Mouse (Mus musculus): ENCODE results near the gene Ccl7. TPM values are rescaled to one million over a fixed set of nuclear protein-coding genes. Genes with fewer than 3 reads are reported as not detected.
A peak's percentile ranks its signal among the peaks of the same experiment; 100 is the strongest.

Ccl7 gene
- total RNA-seq (2015; ENCODE audit: low replicate concordance) (not detected in 2 replicates), total RNA-seq (2017; ENCODE audit: low replicate concordance) (not detected in 2 replicates)

DNA sequence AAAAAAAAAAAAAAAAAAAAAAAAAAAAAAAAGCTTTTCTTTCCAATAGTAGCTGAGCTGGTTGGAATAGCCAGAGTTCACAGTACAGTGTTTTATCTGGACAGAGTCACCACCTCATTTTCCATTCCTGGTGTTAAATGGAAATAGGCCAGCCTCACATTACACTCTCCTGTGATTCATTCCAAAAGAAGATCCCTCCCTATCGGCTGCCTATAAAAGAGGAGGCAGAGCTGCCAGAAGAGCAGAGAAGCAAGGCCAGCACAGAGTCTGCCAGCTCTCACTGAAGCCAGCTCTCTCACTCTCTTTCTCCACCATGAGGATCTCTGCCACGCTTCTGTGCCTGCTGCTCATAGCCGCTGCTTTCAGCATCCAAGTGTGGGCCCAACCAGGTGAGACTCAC is at the start of gene Ccl7:
Ccl7 (plus strand) TSS at position 242 of the 400 bp plus-strand sequence.
- no peak for ATAC-seq (replicated peaks; ENCODE audit: low FRiP score, poor library complexity, severe bottlenecking)

DNA sequence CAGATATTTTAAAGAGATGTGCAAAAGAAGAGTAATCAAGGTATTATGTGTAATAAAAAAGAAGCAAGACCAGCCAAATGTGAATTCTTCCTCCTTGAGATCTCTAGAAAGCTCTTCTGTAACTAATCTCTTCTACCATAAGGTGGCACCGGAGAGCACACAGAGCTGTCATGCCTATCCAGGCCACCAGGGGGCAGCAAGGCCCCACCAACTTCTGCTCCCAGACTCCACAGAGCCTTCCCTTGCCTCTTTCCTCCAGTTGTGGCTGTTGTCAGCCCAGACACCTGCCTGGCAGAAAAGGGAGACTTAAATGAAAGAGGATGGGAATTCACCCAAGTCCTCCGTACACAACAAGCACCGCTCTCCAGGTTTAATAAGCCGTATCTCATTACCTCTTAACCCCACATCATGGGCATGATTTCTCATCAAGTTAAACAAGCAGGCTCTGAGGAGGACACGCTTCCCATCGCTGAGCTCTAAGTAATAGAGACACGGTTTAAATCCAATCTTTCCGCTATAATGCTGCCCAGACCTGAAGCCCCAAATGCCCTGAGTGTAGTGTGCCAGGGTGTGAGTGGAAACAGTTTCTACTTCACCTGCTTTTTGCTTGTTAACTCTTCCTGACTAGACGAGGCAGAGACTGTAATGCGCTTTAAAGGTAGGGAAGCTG is 49.2 kb upstream of the Ccl7 start:
- peak; percentile 88 for ATAC-seq (replicated peaks; ENCODE audit: low FRiP score, poor library complexity, severe bottlenecking)

DNA sequence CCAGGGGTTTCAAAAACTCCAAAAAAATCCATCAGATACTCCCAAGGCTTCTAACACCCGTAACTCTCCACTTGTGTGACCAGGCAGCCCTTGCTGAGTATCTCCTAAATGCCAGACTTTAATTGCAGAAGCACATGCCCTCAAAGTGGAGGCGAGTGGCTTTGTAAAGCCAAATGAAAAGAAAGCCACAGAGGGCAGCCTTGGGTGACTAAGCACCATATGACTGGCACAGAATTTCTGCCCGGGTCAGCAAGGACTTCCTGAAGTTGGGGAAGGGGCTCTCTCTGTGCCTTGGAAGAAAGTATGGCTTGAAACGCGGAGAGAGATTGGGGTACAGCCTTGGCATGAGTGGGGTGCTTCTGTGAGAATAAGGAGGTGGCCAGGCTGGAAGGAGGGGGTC is 48.4 kb upstream of the Ccl7 start:
- no peak for ATAC-seq (replicated peaks; ENCODE audit: low FRiP score, poor library complexity, severe bottlenecking)

DNA sequence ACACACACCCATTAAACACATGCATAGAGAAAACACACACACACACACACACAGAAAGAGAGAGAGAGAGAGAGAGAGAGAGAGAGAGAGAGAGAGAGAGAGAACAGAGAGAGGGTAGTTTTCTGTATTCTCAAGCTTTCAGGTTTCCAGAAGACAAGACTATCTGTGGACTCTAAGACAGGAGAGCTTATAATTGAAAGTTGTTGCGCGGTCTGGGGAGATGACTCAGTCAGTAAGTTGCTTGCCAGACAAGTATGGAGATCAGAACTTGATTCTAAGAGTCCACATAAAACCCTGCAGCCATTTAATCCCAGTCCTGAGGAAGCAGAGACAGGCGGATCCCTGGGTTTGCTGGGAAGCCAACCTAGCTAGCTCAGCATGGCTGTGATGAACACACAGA is 46.9 kb upstream of the Ccl7 start:
- ATAC-seq (replicated peaks; ENCODE audit: low FRiP score, poor library complexity, severe bottlenecking): no peak

DNA sequence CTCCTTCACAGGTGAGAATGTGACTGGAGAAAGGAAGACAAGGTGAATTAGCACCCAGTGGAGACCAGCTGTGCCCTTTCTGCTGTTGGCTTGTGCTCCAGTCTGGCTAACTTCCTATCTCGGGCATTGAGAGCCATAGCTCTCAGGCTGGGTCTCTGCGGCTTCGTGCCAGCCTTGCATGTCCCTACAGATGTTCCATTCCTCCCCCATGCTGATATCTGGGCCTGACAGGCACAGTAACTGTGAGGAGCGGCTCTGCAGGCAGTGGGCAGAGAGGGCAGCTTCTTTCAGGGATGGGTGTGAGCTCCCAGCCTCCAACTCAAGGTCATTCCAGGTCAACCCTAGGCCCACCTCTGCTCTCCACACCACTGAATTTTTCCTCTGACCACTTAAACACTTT is 46.0 kb upstream of the Ccl7 start:
- no peak for ATAC-seq (replicated peaks; ENCODE audit: low FRiP score, poor library complexity, severe bottlenecking)

DNA sequence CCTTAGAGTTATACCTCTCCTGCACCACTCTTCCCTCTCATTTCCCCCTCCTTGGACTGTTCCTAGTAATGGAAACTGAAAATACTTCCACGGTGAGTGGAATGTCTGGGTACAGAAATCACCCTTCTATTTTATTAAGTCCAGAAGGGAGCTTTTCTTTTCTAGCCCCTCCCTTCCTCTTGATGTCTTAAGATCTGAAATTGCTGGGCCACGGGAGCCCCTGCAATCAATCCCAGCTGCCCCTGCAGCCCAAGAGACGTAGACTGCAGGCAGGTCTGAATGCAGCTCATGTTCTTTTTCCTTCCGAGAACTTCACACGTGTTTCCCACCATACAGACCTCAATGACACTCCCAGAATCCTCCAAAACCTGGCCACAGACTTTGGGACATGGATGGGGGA is 44.9 kb upstream of the Ccl7 start:
- ATAC-seq (replicated peaks; ENCODE audit: low FRiP score, poor library complexity, severe bottlenecking): no peak

DNA sequence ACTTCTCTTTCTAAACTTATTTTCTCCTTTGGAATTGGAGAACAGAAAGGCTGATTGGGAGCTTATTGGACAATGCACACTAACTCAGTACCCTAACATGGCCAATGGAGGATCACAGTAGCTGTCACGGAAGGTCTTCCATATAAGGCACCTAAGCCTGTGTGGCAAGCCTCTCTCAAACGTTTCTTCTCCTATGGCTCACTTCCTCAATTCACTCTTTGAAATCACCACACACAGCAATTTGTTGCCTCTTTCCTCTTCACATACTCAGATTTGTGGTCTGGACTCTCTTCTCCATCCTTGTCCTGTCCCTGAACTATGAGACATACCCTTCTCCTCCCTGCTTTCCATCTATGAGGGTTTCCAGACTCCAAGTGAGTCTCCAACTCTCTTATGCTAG is 40.7 kb upstream of the Ccl7 start:
- ATAC-seq (replicated peaks; ENCODE audit: low FRiP score, poor library complexity, severe bottlenecking): no peak

DNA sequence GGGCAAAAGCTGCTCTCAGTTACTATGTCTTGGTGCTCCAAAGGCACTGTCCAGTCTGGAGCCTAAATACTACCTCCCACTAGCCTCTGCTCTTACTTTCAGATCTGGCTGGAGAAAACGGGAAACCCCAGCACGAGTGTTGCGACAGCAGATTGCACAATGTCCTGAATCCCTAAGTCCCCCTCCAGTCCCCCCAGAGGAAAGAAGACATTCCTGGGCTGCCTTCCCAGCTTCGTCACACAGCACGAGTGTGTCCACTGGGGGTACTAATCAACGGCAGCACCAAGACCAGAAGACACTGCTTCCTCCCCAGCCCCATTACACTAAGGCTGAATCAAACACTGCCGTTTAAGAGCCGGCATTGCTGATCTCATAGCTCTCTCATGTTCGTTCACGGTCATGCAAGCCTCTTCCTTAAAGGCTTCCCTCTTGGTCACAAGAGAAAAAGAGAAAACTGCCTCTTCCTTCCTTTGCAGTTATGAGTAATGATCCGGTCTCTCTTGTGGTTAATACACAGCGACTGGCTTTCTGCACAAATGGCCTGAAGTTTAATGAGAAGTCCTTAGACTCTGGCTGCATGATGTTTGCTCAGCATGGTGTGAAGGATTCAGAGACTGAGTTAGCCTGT is 38.6 kb upstream of the Ccl7 start:
- ATAC-seq (replicated peaks; ENCODE audit: low FRiP score, poor library complexity, severe bottlenecking): no peak

DNA sequence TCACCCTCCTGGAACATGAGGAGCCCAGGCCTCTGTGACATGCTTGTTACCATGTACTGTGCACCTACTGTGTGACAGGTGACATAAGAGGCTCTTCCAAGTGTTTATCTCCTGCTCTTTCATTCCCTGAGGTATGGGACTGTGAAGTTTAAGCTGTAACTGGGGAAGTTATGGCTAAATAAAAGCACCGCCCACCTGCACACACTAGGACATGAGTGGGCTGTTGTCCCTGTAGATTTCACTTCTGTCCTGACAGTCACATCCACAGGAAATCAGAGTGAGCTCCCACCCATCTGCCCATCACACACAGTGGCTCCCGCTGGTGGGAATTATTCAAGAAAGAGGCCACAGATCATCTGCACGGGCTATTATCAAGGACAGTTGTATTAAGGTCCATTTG is 35.4 kb upstream of the Ccl7 start:
- ATAC-seq (replicated peaks; ENCODE audit: low FRiP score, poor library complexity, severe bottlenecking): no peak

DNA sequence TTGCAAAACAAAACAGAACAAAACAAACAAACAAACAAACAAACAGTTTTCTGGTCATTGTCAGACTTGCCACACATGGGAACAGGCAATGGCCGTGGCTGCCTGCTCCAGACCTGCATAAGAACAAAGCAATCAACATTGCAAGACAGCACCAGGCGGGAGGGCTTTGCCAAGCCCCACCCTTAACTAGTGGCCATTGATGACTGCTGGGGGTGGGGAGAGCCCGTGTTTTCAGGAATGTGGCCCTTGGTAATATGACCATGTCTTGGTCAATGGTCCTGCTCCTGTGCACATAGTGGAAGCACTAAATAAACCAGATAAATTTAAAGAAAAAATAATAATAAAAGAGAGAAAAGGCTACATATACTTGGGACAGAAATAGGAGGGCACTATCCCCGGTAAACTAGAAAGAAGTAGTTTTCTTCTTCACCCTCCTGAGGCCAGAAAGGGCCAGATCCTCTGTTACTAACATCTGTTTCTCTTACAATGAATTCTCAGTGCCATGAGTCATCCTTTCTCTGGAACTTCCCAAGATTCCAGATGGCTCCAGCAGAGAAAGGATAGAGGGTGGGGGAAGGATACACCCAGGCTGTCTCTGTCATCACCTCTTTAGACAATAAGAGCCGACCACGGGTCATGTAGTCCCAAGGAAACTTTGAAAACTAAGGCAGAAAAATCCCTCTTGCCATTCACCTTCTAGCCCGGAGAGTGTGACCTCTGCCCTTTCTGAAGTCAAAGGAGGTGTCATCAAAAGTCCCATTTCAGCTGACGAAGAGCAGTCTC is 33.9 kb upstream of the Ccl7 start:
- ATAC-seq (replicated peaks; ENCODE audit: low FRiP score, poor library complexity, severe bottlenecking): no peak

DNA sequence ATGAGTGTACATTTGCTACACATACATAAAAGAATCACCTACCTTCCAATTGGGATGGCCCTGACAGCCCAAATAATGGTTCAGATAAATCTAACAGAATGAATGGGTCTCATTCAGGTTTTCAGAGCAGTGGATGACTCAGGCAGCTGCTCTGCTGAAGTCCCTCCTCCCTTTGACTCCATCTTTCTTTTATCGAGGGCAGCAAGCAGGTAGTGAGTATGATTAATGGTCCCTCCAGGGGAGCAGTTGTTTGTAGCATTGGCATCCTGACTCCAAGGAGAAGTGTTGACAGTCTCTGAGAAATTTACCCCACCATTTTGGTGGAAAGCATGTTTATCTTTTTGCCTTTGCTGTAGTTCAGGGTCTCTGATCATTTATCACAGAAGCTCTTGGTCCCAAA is 31.8 kb upstream of the Ccl7 start:
- ATAC-seq (replicated peaks; ENCODE audit: low FRiP score, poor library complexity, severe bottlenecking): no peak

DNA sequence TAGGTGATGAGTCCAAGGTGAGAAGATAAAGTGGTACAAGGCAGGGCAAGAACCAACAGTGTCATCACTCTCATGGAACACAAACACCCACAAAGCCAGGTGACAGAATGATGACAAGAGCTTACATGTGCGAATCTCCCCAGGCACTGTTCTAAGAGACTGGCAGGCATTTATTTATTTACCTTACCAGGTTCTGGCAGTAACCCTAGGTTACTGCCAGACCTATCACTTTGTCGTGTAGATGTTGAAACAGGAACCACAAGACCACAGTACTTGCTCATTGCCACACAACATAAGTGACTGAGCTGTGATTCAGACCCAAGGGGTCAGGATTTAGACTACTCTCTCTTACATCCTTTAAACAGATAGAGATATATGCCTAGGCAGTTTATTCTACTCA is 30.4 kb upstream of the Ccl7 start:
- no peak for ATAC-seq (replicated peaks; ENCODE audit: low FRiP score, poor library complexity, severe bottlenecking)

DNA sequence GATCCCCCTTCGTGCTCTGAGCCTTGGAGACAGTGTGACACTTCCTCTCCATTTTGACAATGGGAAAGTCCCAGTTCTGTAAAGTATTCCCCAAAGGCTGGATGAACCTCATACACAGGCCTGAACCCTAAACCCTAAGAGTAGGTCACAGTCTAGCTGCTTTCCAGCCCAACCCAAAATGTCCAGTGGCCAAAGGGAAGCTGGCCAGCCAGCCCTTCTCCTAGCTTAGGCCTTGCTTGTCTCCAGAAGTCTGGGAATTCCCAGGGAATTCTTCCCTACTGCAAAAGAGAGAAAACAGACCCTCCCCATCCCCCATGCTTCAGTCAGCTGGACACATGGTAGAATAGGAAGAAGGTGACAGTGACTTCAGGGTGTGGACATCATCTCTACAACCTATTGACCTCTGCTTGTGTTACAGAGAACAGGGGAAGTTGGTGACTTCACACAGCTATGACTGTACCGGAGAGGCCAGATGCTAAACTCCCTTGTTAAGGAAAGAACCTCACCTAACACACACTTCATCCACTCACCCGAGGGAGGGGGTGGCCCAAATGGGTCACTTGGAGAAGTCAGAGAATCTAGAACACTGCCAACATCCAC is 29.2 kb upstream of the Ccl7 start:
- no peak for ATAC-seq (replicated peaks; ENCODE audit: low FRiP score, poor library complexity, severe bottlenecking)

DNA sequence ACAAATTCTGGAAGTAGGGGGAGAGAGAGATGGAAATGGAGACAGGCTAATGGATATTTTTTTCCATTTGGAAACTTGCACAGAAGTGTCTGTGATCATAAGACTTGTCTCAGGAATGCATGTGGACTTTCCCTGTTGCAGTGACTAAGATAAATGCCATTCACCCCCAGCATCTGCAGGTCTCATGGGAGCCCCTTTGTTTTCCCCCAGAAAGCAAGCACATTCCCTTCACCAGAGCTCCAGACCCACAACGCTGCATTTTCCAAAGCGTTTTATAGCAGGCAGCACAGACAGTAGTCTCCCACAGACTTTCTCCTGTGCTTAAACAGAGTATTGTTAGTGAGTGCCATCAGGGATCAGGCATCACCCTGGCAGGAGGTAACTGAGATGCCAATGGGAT is 26.1 kb upstream of the Ccl7 start:
- ATAC-seq (replicated peaks; ENCODE audit: low FRiP score, poor library complexity, severe bottlenecking): no peak

DNA sequence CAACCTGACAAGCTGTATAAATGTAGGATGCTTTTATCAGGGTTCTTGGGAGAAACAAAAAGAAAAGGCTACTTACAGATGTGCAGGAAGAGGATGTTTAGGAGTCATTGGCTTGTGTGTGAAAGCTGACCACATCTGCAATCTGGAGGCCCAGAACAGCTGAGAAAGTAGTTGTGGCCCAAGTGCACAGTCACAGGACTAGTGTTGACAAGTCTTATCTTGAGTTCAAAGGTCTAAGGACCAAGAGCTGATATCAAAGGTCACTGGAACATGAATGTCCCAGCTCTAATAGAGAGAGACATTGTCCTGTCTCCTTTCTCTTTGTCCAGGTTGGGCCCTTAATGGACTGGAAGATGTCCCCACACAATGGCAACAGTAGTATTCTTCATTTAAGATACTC is 25.7 kb upstream of the Ccl7 start:
- no peak for ATAC-seq (replicated peaks; ENCODE audit: low FRiP score, poor library complexity, severe bottlenecking)

DNA sequence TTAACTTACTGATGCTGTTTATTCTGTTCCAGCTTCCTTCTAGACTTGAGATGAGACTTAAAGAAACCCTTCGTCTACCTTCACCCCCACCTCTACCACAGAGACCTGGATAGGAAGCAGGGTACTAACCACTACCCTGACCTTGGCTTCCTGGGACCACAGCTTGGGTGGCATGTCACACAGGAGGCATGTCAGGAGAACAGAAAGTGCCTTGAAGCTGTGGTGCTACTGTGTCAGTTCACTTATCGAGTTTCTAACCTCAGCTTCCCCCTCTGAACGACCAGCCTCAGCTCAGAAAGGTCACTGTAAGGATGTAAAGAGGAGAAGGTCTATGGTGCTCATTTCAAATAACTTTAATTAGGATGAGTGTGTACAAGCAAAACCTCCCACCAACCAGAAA is 24.1 kb upstream of the Ccl7 start:
- no peak for ATAC-seq (replicated peaks; ENCODE audit: low FRiP score, poor library complexity, severe bottlenecking)

DNA sequence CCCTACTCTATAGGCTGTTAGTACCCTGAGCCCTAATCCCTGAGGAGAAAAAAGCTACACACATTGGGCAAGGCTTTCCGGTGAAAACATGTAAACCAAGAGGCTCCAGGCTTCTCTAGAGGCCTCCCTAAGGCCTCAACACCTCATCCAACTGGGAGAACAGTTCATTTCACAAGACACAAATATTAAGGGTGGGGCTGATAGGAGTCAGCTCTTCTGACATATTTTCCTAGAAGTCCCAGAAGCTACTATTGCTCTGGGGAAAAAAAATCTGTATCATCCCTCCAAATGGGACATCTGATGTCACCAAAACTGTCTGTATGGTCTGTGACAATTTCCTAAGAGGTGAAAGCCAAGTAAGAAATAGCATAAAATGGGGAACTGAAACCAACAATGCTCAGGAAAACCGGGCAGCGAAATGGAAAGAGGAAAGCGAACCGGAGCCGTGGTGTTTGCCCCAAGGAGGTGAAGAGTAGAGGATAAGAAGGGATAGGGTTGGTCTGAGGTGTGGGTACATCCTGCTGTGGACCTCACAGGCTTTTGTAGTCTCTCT is 22.9 kb upstream of the Ccl7 start:
- no peak for ATAC-seq (replicated peaks; ENCODE audit: low FRiP score, poor library complexity, severe bottlenecking)

DNA sequence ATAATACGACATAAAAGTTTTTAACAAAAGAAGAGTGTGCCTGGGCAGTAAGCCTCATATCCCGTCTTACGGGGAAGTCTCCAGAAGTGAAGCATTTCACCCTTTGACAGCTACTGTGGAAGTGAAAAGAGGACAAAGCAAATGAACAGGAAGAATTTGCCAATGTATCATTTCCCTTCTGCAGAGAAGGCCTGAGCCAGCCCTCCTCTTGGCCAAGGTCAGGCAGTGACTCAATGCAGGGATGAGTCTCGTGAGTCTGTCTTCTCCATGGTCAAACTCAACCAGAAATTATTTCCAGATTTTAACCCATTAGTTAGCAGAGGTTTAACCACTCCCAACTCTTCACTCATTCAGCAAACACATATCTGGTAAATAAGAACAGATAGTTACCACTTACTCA is 21.7 kb upstream of the Ccl7 start:
- no peak for ATAC-seq (replicated peaks; ENCODE audit: low FRiP score, poor library complexity, severe bottlenecking)

DNA sequence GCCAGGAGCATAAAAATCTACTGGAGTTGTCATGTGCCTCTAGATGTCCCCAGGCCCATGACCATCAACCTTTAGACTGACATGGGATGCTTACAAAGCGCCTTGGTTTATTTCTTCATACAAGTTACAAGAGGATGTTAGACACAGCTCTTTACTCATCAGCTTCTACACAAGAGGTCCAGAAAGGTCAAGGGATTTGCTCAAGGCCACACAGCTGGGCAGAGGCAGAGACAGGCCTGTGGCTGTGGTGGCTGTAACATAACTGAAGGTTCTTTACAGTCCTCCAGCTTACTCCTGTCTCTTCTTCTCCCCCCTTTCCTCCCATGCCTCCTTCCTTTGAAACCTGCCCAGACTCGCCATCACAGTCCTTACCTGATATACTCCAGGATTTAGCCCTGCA is 15.3 kb upstream of the Ccl7 start:
- no peak for ATAC-seq (replicated peaks; ENCODE audit: low FRiP score, poor library complexity, severe bottlenecking)

DNA sequence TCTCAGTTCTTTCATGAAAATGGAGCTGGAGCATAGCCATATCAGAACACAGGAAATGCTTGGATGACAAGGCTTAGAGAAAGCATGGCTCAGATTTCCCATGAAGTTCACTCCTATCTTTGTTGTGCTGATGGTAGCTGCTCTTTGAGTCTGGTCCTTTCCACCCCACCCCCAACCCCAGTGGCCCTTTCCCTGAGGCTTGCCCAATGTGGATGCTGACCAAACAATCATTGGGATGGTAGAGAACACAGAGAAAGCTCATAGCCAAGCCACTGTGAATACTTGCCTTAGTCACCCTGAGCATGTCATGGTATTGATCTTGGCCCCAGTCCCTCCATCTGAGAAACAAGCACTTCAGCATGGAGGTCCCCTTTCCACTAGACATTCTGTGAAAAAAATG is 13.4 kb upstream of the Ccl7 start:
- no peak for ATAC-seq (replicated peaks; ENCODE audit: low FRiP score, poor library complexity, severe bottlenecking)
